Mouse (Mus musculus) heart, adult 8-10 months (tissue): ENCODE results near the gene Sh3rf3. TPM values are rescaled to one million over a fixed set of nuclear protein-coding genes. Genes with fewer than 3 reads are reported as not detected.
A peak's percentile ranks its signal among the peaks of the same experiment; 100 is the strongest.

Experiments
- DNase-seq: peaks from one replicate; pipeline ENCODE4 v3.0.0; 2022; ENCODE audit warnings: low spot score
- microRNA-seq: library from miRNA; unstranded; fragments of <30 nt; microRNA quantifications from one replicate; pipeline ENCODE4 v1.2.0, GENCODE M21; 2022
- total RNA-seq, 4 experiments: library from RNA; stranded (reverse); gene quantifications; 2 replicates each; pipeline ENCODE4 v1.2.4; 2022

The Sh3rf3 gene
- total RNA-seq, 4 experiments from 2014 or later: 0.95 to 1.6 (median 0.98) TPM

GRCm38 (mm10) chr10:59162185-59162897 is 349.2 kb downstream of the Sh3rf3 start:
- DNase-seq: no peak

GRCm38 (mm10) chr10:59166104-59166944 is 353.2 kb downstream of the Sh3rf3 start:
- DNase-seq: peak; percentile 27

- no peak for DNase-seq
These were observed 357.9 kb downstream of the Sh3rf3 start for GRCm38 (mm10) chr10:59171042-59171441.

- DNase-seq: no peak
These were observed 359.4 kb downstream of the Sh3rf3 start for GRCm38 (mm10) chr10:59172539-59172938.

GRCm38 (mm10) chr10:59179620-59180019 is 366.5 kb downstream of the Sh3rf3 start:
- no peak for DNase-seq

- no peak for DNase-seq
These were observed 369.1 kb downstream of the Sh3rf3 start for GRCm38 (mm10) chr10:59182306-59182705.

Small RNAs within 50 kb of the gene (microRNA-seq; reads per million reads assigned to microRNA genes)
- gene Gm27672: not detected

Other genes with a start within 250 kb of the Sh3rf3 start
- under 1 TPM; 0.08 to 0.69 (median 0.45) TPM for gene Edar, start 137.7 kb upstream of the Sh3rf3 start, total RNA-seq
- gene Gm17542, start 95.1 kb upstream of the Sh3rf3 start, total RNA-seq: not detected